Mouse (Mus musculus): ENCODE measurements around the gene Ccdc157. TPM values are rescaled to one million over a fixed set of nuclear protein-coding genes. Genes with fewer than 3 reads are reported as not detected.

Ccdc157 gene
- 5.3 and 7.2 TPM in 2 replicates for polyA plus RNA-seq (2015; fragmentation: Nextera tagmentation; extraction: Ambion mirVana)

GRCm38 (mm10) chr11:4159808-4160708 lies at the start of gene Ccdc157, which contains the start of gene Sf3a1:
Gene Ccdc157, minus strand, starts transcription at chr11:4160293.
Gene Sf3a1, plus strand, starts transcription at chr11:4160350.
- 1% methylated on average over 54 of the region's 54 CpGs for WGBS
- ATAC-seq, result peak; percentile 98
- H3K4me1 ChIP-seq, result peaks cover 53% of the 10 kb centered on the region

GRCm38 (mm10) chr11:4209556-4209955 lies 49.5 kb upstream of the Ccdc157 start:
- Histone ChIP-seq H3K27me3 (no peaks in the 10 kb centered on the region), H3K4me2 (no peak overlapping the region), H3K36me3 (ENCODE audit: poor library complexity, severe bottlenecking) (peaks cover 72% of the 10 kb centered on the region), H3K4me3 (no peak overlapping the region), H3K4me1 (no peaks in the 10 kb centered on the region), H3K27ac (no peak overlapping the region), H3K9me3 (replicated peaks) (no peaks in the 10 kb centered on the region), H3K9ac (no peak overlapping the region)
- ATAC-seq, result no peak
- WGBS, result 83% methylated on average over 5 of the region's 5 CpGs

More at GRCm38 (mm10) chr11:4159808-4160708, at the start of gene Ccdc157, which contains the start of gene Sf3a1:
- H3K9ac ChIP-seq, result peak within 1 kb of the TSS; percentile 90
- no peaks in the 10 kb centered on the region for H3K9me3 ChIP-seq (replicated peaks)
- H3K4me3 ChIP-seq, result peak within 1 kb of the TSS; percentile 89
- H3K27ac ChIP-seq, result peak within 1 kb of the TSS; percentile 88
- H3K27me3 ChIP-seq, result no peaks in the 10 kb centered on the region
- H3K4me2 ChIP-seq, result peak within 1 kb of the TSS; percentile 97
- peaks cover 37% of the 10 kb centered on the region for H3K36me3 ChIP-seq (ENCODE audit: poor library complexity, severe bottlenecking)

- Histone ChIP-seq H3K4me1 (peaks cover 4% of the 10 kb centered on the region; the same call in 1 of the 2 replicates), H3K36me3 (ENCODE audit: poor library complexity, severe bottlenecking) (peaks cover 53% of the 10 kb centered on the region), H3K27me3 (no peaks in the 10 kb centered on the region), H3K4me2 (no peak overlapping the region), H3K4me3 (no peak overlapping the region), H3K9ac (no peak overlapping the region), H3K9me3 (replicated peaks) (no peaks in the 10 kb centered on the region), H3K27ac (no peak overlapping the region)
- no peak for ATAC-seq
- WGBS, result 91% methylated on average over 9 of the region's 9 CpGs
Observed at GRCm38 (mm10) chr11:4207655-4208054, 47.6 kb upstream of the Ccdc157 start.

GRCm38 (mm10) chr11:4206563-4206962 lies 46.5 kb upstream of the Ccdc157 start:
- WGBS, result 87% methylated on average over 6 of the region's 6 CpGs
- Histone ChIP-seq H3K4me2 (no peak overlapping the region), H3K9ac (no peak overlapping the region), H3K4me1 (peaks cover 4% of the 10 kb centered on the region; the same call in 1 of the 2 replicates), H3K9me3 (replicated peaks) (no peaks in the 10 kb centered on the region), H3K27ac (no peak overlapping the region), H3K36me3 (ENCODE audit: poor library complexity, severe bottlenecking) (peaks cover 42% of the 10 kb centered on the region), H3K4me3 (no peak overlapping the region), H3K27me3 (no peaks in the 10 kb centered on the region)
- ATAC-seq, result no peak

GRCm38 (mm10) chr11:4205951-4206350 lies 45.9 kb upstream of the Ccdc157 start:
- H3K9ac ChIP-seq, result no peak overlapping the region
- no peaks in the 10 kb centered on the region for H3K27me3 ChIP-seq
- peaks cover 4% of the 10 kb centered on the region; the same call in 1 of the 2 replicates for H3K4me1 ChIP-seq
- no peaks in the 10 kb centered on the region for H3K9me3 ChIP-seq (replicated peaks)
- ATAC-seq, result no peak
- WGBS, result 92% methylated on average over 7 of the region's 7 CpGs
- peaks cover 36% of the 10 kb centered on the region for H3K36me3 ChIP-seq (ENCODE audit: poor library complexity, severe bottlenecking)
- H3K4me3 ChIP-seq, result no peak overlapping the region
- no peak overlapping the region for H3K4me2 ChIP-seq
- no peak overlapping the region for H3K27ac ChIP-seq

GRCm38 (mm10) chr11:4205097-4205655 lies 45.1 kb upstream of the Ccdc157 start:
- H3K27ac ChIP-seq, result no peak overlapping the region
- H3K4me2 ChIP-seq, result no peak overlapping the region
- no peak overlapping the region for H3K9ac ChIP-seq
- H3K4me3 ChIP-seq, result no peak overlapping the region
- H3K9me3 ChIP-seq (replicated peaks), result no peaks in the 10 kb centered on the region
- H3K27me3 ChIP-seq, result no peaks in the 10 kb centered on the region
- no peak for ATAC-seq
- peaks cover 4% of the 10 kb centered on the region; the same call in 1 of the 2 replicates for H3K4me1 ChIP-seq
- H3K36me3 ChIP-seq (ENCODE audit: poor library complexity, severe bottlenecking), result peaks cover 30% of the 10 kb centered on the region
- WGBS, result 86% methylated on average over 5 of the region's 5 CpGs

- no peaks in the 10 kb centered on the region for H3K27me3 ChIP-seq
- H3K9me3 ChIP-seq (replicated peaks), result no peaks in the 10 kb centered on the region
- H3K9ac ChIP-seq, result no peak overlapping the region
- no peak overlapping the region for H3K27ac ChIP-seq
- H3K4me2 ChIP-seq, result no peak overlapping the region
- peaks cover 4% of the 10 kb centered on the region; the same call in 1 of the 2 replicates for H3K4me1 ChIP-seq
- H3K4me3 ChIP-seq, result no peak overlapping the region
- ATAC-seq, result no peak
- WGBS, result 39% methylated on average over 2 of the region's 2 CpGs
- peaks cover 22% of the 10 kb centered on the region for H3K36me3 ChIP-seq (ENCODE audit: poor library complexity, severe bottlenecking)
Observed at GRCm38 (mm10) chr11:4203705-4204074, 43.6 kb upstream of the Ccdc157 start.

GRCm38 (mm10) chr11:4202995-4203704 lies 43.1 kb upstream of the Ccdc157 start:
- H3K9ac ChIP-seq, result no peak overlapping the region
- H3K4me1 ChIP-seq, result peaks cover 4% of the 10 kb centered on the region; the same call in 1 of the 2 replicates
- no peak overlapping the region for H3K4me3 ChIP-seq
- H3K27ac ChIP-seq, result no peak overlapping the region
- H3K36me3 ChIP-seq (ENCODE audit: poor library complexity, severe bottlenecking), result peaks cover 16% of the 10 kb centered on the region
- H3K4me2 ChIP-seq, result no peak overlapping the region
- H3K27me3 ChIP-seq, result no peaks in the 10 kb centered on the region
- no peak for ATAC-seq
- WGBS, result 84% methylated on average over 12 of the region's 12 CpGs
- H3K9me3 ChIP-seq (replicated peaks), result no peaks in the 10 kb centered on the region

GRCm38 (mm10) chr11:4201981-4202700 lies 42.0 kb upstream of the Ccdc157 start:
- 75% methylated on average over 11 of the region's 11 CpGs for WGBS
- Histone ChIP-seq H3K4me3 (no peak overlapping the region), H3K4me2 (no peak overlapping the region), H3K36me3 (ENCODE audit: poor library complexity, severe bottlenecking) (peaks cover 7% of the 10 kb centered on the region; the same call in 1 of the 2 replicates), H3K27me3 (no peaks in the 10 kb centered on the region), H3K27ac (no peak overlapping the region), H3K9me3 (replicated peaks) (no peaks in the 10 kb centered on the region), H3K9ac (no peak overlapping the region), H3K4me1 (peaks cover 4% of the 10 kb centered on the region; the same call in 1 of the 2 replicates)
- ATAC-seq, result no peak

- H3K4me1 ChIP-seq, result no peaks in the 10 kb centered on the region
- no peaks in the 10 kb centered on the region for H3K9me3 ChIP-seq (replicated peaks)
- H3K36me3 ChIP-seq (ENCODE audit: poor library complexity, severe bottlenecking), result no peaks in the 10 kb centered on the region
- 64% methylated on average over 1 of the region's 1 CpGs for WGBS
- H3K4me2 ChIP-seq, result no peak overlapping the region
- H3K4me3 ChIP-seq, result no peak overlapping the region
- H3K27me3 ChIP-seq, result no peaks in the 10 kb centered on the region
- H3K27ac ChIP-seq, result no peak overlapping the region
- ATAC-seq, result no peak
- no peak overlapping the region for H3K9ac ChIP-seq
Observed at GRCm38 (mm10) chr11:4197691-4198090, 37.6 kb upstream of the Ccdc157 start.

GRCm38 (mm10) chr11:4196636-4197035 lies 36.5 kb upstream of the Ccdc157 start:
- WGBS, result 84% methylated on average over 8 of the region's 8 CpGs

More at GRCm38 (mm10) chr11:4196636-4197035, 36.5 kb upstream of the Ccdc157 start:
- Histone ChIP-seq H3K27ac (no peak overlapping the region), H3K36me3 (ENCODE audit: poor library complexity, severe bottlenecking) (no peaks in the 10 kb centered on the region), H3K27me3 (no peaks in the 10 kb centered on the region), H3K4me1 (no peaks in the 10 kb centered on the region), H3K9me3 (replicated peaks) (no peaks in the 10 kb centered on the region), H3K9ac (no peak overlapping the region), H3K4me2 (no peak overlapping the region), H3K4me3 (no peak overlapping the region)
- ATAC-seq, result no peak

Data from forebrain, embryonic 13.5 days (tissue).